Mouse (Mus musculus) mouse trophoblast stem cell (cell line): ENCODE results near the gene Hist3h2a.

ENCODE experiments used
- in situ Hi-C, 2 experiments: fragments of 300-500 bp; cut with MseI, MboI; formaldehyde crosslinking; loops; 2 replicates in 1 of 2; 3 replicates in 1 of 2; pipeline ENCODE4 v1.15.1; 2025

Hist3h2a gene

GRCm38 (mm10) chr11:58991911-58992310, 37.4 kb downstream of the Hist3h2a start:
- in situ Hi-C loops: no loop called here

GRCm38 (mm10) chr11:58993091-58993670, 38.7 kb downstream of the Hist3h2a start:
- in situ Hi-C loops: no loop called here

- in situ Hi-C loops: no loop called here
Measured at GRCm38 (mm10) chr11:58994337-58994826, 39.9 kb downstream of the Hist3h2a start.

- in situ Hi-C loops: no loop called here
Measured at GRCm38 (mm10) chr11:58995061-58995806, 40.7 kb downstream of the Hist3h2a start.

- in situ Hi-C loops: no loop called here
Measured at GRCm38 (mm10) chr11:58995807-58996370, 41.4 kb downstream of the Hist3h2a start.

- in situ Hi-C loops: no loop called here
Measured at GRCm38 (mm10) chr11:58997541-58997940, 43.1 kb downstream of the Hist3h2a start.

GRCm38 (mm10) chr11:58999158-58999557, 44.7 kb downstream of the Hist3h2a start:
- in situ Hi-C loops: no loop called here

GRCm38 (mm10) chr11:58999830-59000229, 45.3 kb downstream of the Hist3h2a start:
- in situ Hi-C loops: no loop called here

DNA sequence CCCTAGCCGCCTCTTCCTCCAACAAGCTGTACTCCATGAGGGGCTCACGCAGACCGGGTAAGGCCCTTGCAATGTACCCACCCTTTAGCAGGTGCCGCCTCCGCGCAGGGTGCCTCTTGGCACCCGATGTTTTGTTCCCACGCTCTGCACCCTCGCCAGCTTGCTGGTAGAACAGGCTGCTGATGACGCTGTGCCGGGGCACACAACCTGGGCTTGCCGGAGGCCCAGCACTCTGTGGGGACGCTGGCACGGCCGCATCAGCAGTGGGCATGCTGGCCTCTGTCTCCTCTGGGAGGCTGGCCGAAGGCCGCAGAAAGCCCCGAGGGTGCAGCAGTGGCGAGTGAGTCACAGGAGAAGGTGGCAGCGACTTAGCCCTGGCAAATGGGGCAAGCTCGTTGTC, 46.1 kb downstream of the Hist3h2a start:
- in situ Hi-C loops: no loop called here

DNA sequence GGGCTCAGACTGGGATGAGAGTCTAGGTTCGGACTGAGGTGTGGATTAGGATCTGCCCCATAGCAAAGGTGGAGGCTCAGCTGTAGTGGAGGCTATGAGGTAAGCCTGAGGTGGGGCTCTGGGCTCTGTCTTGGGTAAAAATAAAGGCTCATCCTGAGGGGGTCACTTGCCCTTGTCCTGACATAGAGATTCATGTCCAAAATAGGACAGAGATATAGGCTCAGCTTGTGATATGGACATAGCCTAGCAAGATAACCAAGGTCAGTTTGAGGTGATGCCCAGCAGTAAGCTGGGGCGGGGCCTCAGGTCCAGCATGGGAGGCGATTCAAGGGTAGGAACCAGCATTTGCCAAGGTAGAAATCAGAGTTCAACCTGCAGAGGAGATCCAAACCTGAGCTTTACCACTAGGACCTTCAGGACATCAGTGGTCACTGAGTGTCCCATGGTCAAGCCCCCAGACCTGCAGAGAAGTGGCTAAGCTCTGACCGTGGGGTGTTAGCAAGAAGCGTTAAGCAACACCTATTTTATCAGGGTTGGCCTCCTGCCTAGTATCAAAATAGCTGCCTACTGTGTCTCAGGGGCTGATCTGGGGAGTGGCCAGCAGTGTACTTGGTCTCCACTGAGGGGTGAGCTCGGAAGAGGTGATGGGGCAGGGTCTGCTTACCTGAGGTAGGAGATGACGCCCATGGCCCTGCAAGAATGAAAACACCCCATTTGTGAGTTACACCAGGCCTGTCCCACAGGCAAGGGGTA, 48.0 kb downstream of the Hist3h2a start:
- in situ Hi-C loops: no loop called here
